Mouse (Mus musculus): ENCODE data around the gene Slc12a3. TPM values are rescaled to one million over a fixed set of nuclear protein-coding genes. Genes with fewer than 3 reads are reported as not detected.
"Not testable (repeated sequence)": the region's sequence is repeated elsewhere in the genome, so short reads cannot be mapped to it uniquely, and the experiment has no call there.

The Slc12a3 gene
- total RNA-seq, 2 experiments from 2014 or later = 1.0 to 29.0 TPM

DNA sequence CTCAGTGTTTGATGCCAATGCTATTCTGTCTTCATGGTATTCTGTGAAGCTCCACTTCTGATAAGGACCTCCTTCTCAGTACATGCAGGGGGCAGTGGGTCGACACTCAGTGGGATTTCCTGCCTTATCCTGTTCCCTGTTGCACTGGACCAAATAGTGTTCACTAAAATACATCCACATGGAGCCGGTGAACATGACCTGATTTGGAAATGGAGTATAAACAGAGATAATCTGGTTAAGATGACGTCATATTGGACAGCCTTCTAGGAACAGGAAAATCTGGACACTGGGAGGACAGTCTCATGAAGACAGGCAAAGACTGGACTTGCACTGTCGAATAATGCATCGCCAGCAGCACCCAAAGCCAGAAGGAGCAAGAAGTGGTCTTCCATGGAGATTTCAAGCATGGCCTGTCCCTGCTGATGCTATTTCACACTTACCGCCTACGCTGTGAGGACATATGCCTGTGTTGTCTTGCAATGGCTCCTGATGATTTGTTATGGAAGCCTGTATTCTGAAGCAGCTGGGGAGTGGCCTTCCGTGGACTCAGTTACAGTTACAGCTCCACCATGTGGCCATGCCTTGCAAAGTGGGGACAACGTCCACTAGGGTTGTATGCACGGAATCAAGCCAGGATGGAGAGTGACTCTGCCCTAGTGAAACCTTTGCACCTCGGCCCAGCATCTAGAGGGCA lies 68.1 kb downstream of the Slc12a3 start:
- DNase-seq (ENCODE audit: low spot score in 2 of 2) = peak in 1 of 2 experiments; percentile 36

DNA sequence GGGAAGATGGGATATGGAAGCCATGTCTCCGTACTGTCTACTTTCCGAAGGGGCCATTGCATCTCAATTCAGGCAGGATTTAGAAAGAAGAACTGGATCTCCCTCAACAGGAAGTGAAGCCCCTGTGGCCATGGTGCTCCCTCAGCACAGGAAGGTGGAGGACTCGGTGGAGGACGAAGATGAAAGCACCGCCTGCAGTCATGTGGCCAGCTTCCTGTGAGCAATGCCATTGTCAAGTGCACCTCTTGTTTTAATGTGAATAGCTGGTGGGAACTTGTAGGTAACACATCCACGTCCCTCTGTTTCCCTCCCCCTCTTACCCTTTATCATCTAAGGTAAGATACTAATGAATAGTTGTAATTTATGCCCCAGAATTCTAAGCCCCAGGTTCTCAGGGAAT lies 69.6 kb downstream of the Slc12a3 start:
- no peak for DNase-seq (ENCODE audit: low spot score in 2 of 2)

DNA sequence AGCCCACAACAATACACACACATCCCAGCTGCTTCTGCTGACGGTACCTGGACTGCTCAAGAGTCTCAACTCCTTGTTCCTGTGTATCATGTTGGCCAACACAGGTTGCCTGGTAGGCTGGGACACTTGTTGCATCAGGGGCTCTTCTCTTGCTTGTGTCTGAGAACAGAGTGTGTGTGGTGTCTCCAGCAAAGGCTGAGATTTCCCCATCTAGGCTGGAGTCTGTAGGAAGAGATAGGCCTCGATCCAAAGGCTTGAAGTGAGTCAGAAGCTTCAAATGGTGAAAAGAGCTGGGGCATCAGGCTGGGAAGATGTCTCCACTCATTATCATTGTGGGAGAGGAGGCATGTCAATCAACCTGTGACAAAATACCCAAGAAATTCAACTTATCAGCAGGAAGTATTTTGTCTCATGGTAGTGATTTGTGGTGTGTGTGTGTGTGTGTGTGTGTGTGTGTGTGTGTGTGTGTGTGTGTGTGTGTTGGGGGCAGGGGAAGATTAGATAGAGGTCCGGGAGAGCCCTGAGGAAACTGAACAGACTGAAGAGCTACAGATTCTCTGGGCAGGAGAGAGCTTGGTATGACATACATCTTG lies 70.5 kb downstream of the Slc12a3 start:
- no peak for DNase-seq (ENCODE audit: low spot score in 2 of 2)

DNA sequence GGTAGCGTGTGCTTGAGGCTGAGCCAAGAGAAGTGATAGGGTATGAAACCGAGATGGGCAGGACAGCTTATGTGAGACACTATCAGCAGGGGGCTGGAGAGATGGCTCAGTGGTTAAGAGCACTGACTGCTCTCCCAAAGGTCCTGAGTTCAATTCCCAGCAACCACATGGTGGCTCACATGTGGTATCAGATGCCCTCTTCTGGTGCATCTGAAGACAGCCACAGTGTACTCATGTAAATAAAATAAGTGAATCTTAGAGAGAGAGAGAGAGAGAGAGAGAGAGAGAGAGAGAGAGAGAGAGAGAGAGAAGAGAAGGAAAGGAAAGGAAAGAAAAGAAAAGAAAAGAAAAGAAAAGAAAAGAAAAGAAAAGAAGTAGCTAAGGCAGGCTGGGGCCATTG lies 71.0 kb downstream of the Slc12a3 start:
- DNase-seq (ENCODE audit: low spot score in 2 of 2) = not testable (repeated sequence)

GRCm38 (mm10) chr8:94408443-94409080 lies 79.6 kb downstream of the Slc12a3 start:
- DNase-seq (ENCODE audit: low spot score in 2 of 2) = no peak

DNA sequence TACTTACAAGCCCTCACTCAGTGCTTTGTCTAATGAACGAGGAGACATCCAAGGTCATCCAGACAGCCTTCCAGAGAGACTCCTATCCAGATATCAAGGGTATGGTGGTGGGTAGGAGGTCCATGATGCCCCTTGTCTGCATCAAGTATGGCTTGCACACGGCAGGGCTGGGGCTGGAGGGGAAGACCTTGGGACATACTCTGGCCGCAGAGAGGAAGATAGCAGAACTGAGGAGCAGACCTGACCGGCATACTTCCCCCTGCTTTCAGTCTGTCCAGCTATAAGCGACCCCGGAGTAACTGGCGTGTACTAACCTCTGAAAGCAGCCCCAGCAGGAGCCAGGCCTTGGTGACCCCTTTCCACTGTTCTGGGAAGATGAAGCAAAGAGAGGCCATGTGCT lies 80.5 kb downstream of the Slc12a3 start:
- DNase-seq (ENCODE audit: low spot score in 2 of 2) = no peak

DNA sequence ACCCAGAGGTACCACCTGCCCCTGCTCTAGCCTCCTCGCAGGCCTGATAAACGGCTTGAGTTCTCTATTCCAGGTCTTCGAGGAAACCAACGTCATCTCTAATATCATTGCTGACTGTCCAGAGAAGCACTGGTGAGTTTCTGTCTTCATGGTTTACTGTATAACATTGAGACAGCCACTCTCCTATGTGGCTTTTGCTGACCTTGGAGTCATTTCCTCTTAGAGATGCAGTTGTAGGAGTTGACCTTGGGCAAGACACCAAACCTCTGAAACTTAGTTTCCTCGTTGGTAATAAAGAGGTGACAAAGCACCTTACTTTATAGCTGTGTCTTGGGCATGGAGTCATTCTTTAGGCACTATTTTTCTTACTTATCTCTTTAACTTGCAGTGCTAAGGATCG lies 83.5 kb downstream of the Slc12a3 start:
- no peak for DNase-seq (ENCODE audit: low spot score in 2 of 2)

DNA sequence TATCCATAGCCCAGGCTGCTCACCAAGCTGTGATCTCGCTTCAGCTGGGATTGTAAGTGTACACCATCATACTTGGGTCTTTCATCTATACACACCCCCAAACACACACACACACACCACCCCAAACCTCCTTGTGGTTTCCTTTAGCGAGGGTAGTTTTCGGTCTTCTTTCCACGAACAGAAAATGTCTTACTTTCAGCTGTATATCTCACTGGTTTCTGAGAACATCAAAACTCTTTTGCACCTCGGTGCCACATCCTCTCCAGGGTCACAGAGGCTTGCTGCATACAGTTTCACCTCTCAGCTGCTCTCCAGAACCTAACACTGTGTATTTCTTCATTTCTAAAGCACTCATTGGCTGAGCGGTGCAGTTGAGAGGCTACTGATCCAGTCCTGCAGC lies 84.5 kb downstream of the Slc12a3 start:
- DNase-seq (ENCODE audit: low spot score in 2 of 2) = no peak

DNA sequence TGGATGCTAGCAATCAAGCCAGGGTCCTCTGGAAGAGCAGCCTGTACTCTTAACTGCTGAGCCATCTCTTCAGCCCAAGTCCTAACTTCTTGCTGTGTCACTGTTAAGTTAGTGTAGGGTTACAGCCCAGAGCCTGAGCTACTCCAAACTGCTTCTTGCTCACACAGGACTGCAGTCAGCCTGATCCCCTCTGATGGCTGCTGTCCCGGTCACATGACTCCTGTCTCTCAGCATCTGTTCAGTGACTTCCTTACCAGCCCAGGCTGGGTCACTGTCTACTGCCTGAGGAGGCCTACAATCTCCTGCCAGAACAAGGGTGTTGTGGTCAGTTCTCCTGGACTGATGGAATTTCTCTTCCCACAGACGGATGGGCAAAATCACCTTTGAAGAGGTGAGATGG lies 86.2 kb downstream of the Slc12a3 start:
- DNase-seq (ENCODE audit: low spot score in 2 of 2) = no peak

Small RNA genes within 50 kb of the gene (microRNA-seq; reads per million reads assigned to microRNA genes)
- gene Mir138-2 = 76.0 reads per million, percentile 42 among the genes with 10 or more reads in this experiment

Other genes starting within 250 kb of the Slc12a3 start
- gene Bbs2, start 230.3 kb upstream of the Slc12a3 start, total RNA-seq (2021) = 10 to 100 TPM; 29.4 to 29.6 TPM
- not detected for gene Mt4, start 192.0 kb upstream of the Slc12a3 start, total RNA-seq (2021)
- gene Mt3, start 176.6 kb upstream of the Slc12a3 start, total RNA-seq (2021) = 1 to 10 TPM; 6.5 to 6.9 TPM
- 100 to 1,000 TPM; 179 to 183 TPM for gene Mt2, start 156.5 kb upstream of the Slc12a3 start, total RNA-seq (2021)
- gene Mt1, start 150.1 kb upstream of the Slc12a3 start, total RNA-seq (2021) = 100 to 1,000 TPM; 241 to 243 TPM
- gene Nup93, start 114.6 kb upstream of the Slc12a3 start, total RNA-seq (2021) = 10 to 100 TPM; 33.3 to 33.8 TPM
- 10 to 100 TPM; 65.5 to 75.2 TPM for gene Herpud1, start 57.2 kb downstream of the Slc12a3 start, total RNA-seq (2021)
- 1 to 10 TPM; 3.1 to 4.6 TPM for gene Nlrc5, start 105.2 kb downstream of the Slc12a3 start, total RNA-seq (2021)
- 10 to 100 TPM; 18.1 to 20.4 TPM for gene Cpne2, start 203.8 kb downstream of the Slc12a3 start, total RNA-seq (2021)

Data from adrenal gland, postnatal 4 days (tissue).